Mouse (Mus musculus) yolk sac, embryonic 10.5 days (tissue): ENCODE results near the gene Mmab.
A peak's percentile ranks its signal among the peaks of the same experiment; 100 is the strongest.

ENCODE experiments used
- DNase-seq: peaks from one replicate; pipeline ENCODE4 v3.0.0-alpha.2; 2017; ENCODE audit warnings: low spot score

The Mmab gene

GRCm38 (mm10) chr5:114428621-114429020, 15.2 kb downstream of the Mmab start:
- DNase-seq: no peak

GRCm38 (mm10) chr5:114426732-114427131, 17.1 kb downstream of the Mmab start:
- DNase-seq: no peak

- no peak for DNase-seq
Observed at GRCm38 (mm10) chr5:114423961-114424360, 19.9 kb downstream of the Mmab start.

GRCm38 (mm10) chr5:114422591-114422990, 21.3 kb downstream of the Mmab start:
- no peak for DNase-seq

GRCm38 (mm10) chr5:114421561-114422298, 22.1 kb downstream of the Mmab start:
- DNase-seq: peak; percentile 82

- DNase-seq: no peak
Observed at GRCm38 (mm10) chr5:114418541-114418940, 25.3 kb downstream of the Mmab start.

GRCm38 (mm10) chr5:114416855-114417254, 27.0 kb downstream of the Mmab start:
- DNase-seq: no peak

GRCm38 (mm10) chr5:114415606-114416005, 28.3 kb downstream of the Mmab start:
- DNase-seq: no peak

GRCm38 (mm10) chr5:114413067-114413735, 30.7 kb downstream of the Mmab start:
- DNase-seq: peak; percentile 87

- peak; percentile 34 for DNase-seq
Observed at GRCm38 (mm10) chr5:114412361-114412998, 31.4 kb downstream of the Mmab start.

GRCm38 (mm10) chr5:114410429-114410828, 33.4 kb downstream of the Mmab start:
- DNase-seq: no peak

- no peak for DNase-seq
Observed at GRCm38 (mm10) chr5:114408846-114409245, 35.0 kb downstream of the Mmab start.

- no peak for DNase-seq
Observed at GRCm38 (mm10) chr5:114407810-114408209, 36.0 kb downstream of the Mmab start.

GRCm38 (mm10) chr5:114407269-114407668, 36.6 kb downstream of the Mmab start:
- DNase-seq: no peak

GRCm38 (mm10) chr5:114406592-114406991, 37.3 kb downstream of the Mmab start:
- DNase-seq: no peak

GRCm38 (mm10) chr5:114393169-114393568, 50.7 kb downstream of the Mmab start:
- DNase-seq: no peak

GRCm38 (mm10) chr5:114384448-114384847, 59.4 kb downstream of the Mmab start:
- no peak for DNase-seq

GRCm38 (mm10) chr5:114383184-114383904, 60.5 kb downstream of the Mmab start:
- DNase-seq: no peak
